Mouse (Mus musculus): ENCODE results near the gene Hormad1. TPM values are rescaled to one million over a fixed set of nuclear protein-coding genes. Genes with fewer than 3 reads are reported as not detected.

Gene Hormad1
- 24.3 and 24.5 TPM in 2 replicates for total RNA-seq (2012; rRNA removed)

- in situ Hi-C loops (cut with MboI; ENCODE audit: low sequenced_read_pairs in 2 of 2, unreplicated experiment in 2 of 2), result no loop called here
- peak; percentile 30 for DNase-seq (ENCODE audit: low read depth, low spot score)
Measured at GRCm38 (mm10) chr3:95559437-95559836, at the start of gene Hormad1. Gene Hormad1 (plus strand): TSS chr3:95559677.

GRCm38 (mm10) chr3:95511611-95512180 lies 47.8 kb upstream of the Hormad1 start:
- no peaks in the 10 kb centered on the region for H3K9me3 ChIP-seq (ENCODE audit: control insufficient read depth, insufficient read depth, low read depth, low read length)
- H3K36me3 ChIP-seq (ENCODE audit: control insufficient read depth, insufficient read depth, low read length, poor library complexity, severe bottlenecking), result no peaks in the 10 kb centered on the region
- no peaks in the 10 kb centered on the region for H3K4me1 ChIP-seq (ENCODE audit: control insufficient read depth in 2 of 2, insufficient read depth in 2 of 2, low read length in 2 of 2, poor library complexity in 1 of 2)
- H3K4me3 ChIP-seq (ENCODE audit: insufficient read depth in 1 of 2, low read depth in 1 of 2, low read length in 2 of 2, poor library complexity in 1 of 2, severe bottlenecking in 1 of 2), result no peak overlapping the region
- DNase-seq (ENCODE audit: low read depth, low spot score), result no peak
- in situ Hi-C loops (cut with MboI; ENCODE audit: low sequenced_read_pairs in 2 of 2, unreplicated experiment in 2 of 2), result no loop called here
- H3K27ac ChIP-seq (ENCODE audit: insufficient read depth, low read depth, low read length, poor library complexity, severe bottlenecking), result no peak overlapping the region
- TF ChIP-seq CHD2 (IDR thresholded peaks at IDR 0.05; ENCODE audit: low read depth, low read length) (no peak), MAFK (IDR thresholded peaks at IDR 0.05; ENCODE audit: insufficient read depth, low read depth, low read length) (no peak), ZNF384 (IDR thresholded peaks at IDR 0.05; ENCODE audit: low read depth, low read length) (peak; percentile 90)
- no peak overlapping the region for H3K9ac ChIP-seq (ENCODE audit: insufficient read depth, low read depth, low read length, poor library complexity, severe bottlenecking)

More at GRCm38 (mm10) chr3:95559437-95559836, at the start of gene Hormad1:
- Histone ChIP-seq H3K9me3 (ENCODE audit: control insufficient read depth, insufficient read depth, low read depth, low read length) (no peaks in the 10 kb centered on the region), H3K4me1 (ENCODE audit: control insufficient read depth in 2 of 2, insufficient read depth in 2 of 2, low read length in 2 of 2, poor library complexity in 1 of 2) (no peaks in the 10 kb centered on the region), H3K9ac (ENCODE audit: insufficient read depth, low read depth, low read length, poor library complexity, severe bottlenecking) (peak within 1 kb of the TSS; percentile 23; the same call in 1 of the 2 replicates), H3K36me3 (ENCODE audit: control insufficient read depth, insufficient read depth, low read length, poor library complexity, severe bottlenecking) (no peaks in the 10 kb centered on the region), H3K27ac (ENCODE audit: insufficient read depth, low read depth, low read length, poor library complexity, severe bottlenecking) (no peak within 1 kb of the TSS), H3K4me3 (ENCODE audit: insufficient read depth in 1 of 2, low read depth in 1 of 2, low read length in 2 of 2, poor library complexity in 1 of 2, severe bottlenecking in 1 of 2) (peak within 1 kb of the TSS; percentile 36 to 46)
- TF ChIP-seq CHD2 (IDR thresholded peaks at IDR 0.05; ENCODE audit: low read depth, low read length) (no peak), MAFK (IDR thresholded peaks at IDR 0.05; ENCODE audit: insufficient read depth, low read depth, low read length) (no peak), HCFC1 (IDR thresholded peaks at IDR 0.05; ENCODE audit: borderline replicate concordance, insufficient read depth, low read length) (no peak), ZNF384 (IDR thresholded peaks at IDR 0.05; ENCODE audit: low read depth, low read length) (no peak), ZC3H11A (IDR thresholded peaks at IDR 0.05; ENCODE audit: borderline replicate concordance, low read depth, low read length) (no peak)

- no peak overlapping the region for H3K9ac ChIP-seq (ENCODE audit: insufficient read depth, low read depth, low read length, poor library complexity, severe bottlenecking)
- no peaks in the 10 kb centered on the region for H3K9me3 ChIP-seq (ENCODE audit: control insufficient read depth, insufficient read depth, low read depth, low read length)
- H3K36me3 ChIP-seq (ENCODE audit: control insufficient read depth, insufficient read depth, low read length, poor library complexity, severe bottlenecking), result no peaks in the 10 kb centered on the region
- no peak overlapping the region for H3K27ac ChIP-seq (ENCODE audit: insufficient read depth, low read depth, low read length, poor library complexity, severe bottlenecking)
- no peak for DNase-seq (ENCODE audit: low read depth, low spot score)
- TF ChIP-seq HCFC1 (IDR thresholded peaks at IDR 0.05; ENCODE audit: borderline replicate concordance, insufficient read depth, low read length) (no peak), MAFK (IDR thresholded peaks at IDR 0.05; ENCODE audit: insufficient read depth, low read depth, low read length) (no peak), ZC3H11A (IDR thresholded peaks at IDR 0.05; ENCODE audit: borderline replicate concordance, low read depth, low read length) (no peak), CHD2 (IDR thresholded peaks at IDR 0.05; ENCODE audit: low read depth, low read length) (no peak), ZNF384 (IDR thresholded peaks at IDR 0.05; ENCODE audit: low read depth, low read length) (no peak)
- in situ Hi-C loops (cut with MboI; ENCODE audit: low sequenced_read_pairs in 2 of 2, unreplicated experiment in 2 of 2), result no loop called here
- H3K4me1 ChIP-seq (ENCODE audit: control insufficient read depth in 2 of 2, insufficient read depth in 2 of 2, low read length in 2 of 2, poor library complexity in 1 of 2), result peaks cover 6 to 10% of the 10 kb centered on the region in 2 experiments; a peak in 2 of 4 replicates
- H3K4me3 ChIP-seq (ENCODE audit: insufficient read depth in 1 of 2, low read depth in 1 of 2, low read length in 2 of 2, poor library complexity in 1 of 2, severe bottlenecking in 1 of 2), result no peak overlapping the region
Measured at GRCm38 (mm10) chr3:95516614-95517041, 42.8 kb upstream of the Hormad1 start.

GRCm38 (mm10) chr3:95517493-95517898 lies 42.0 kb upstream of the Hormad1 start:
- TF ChIP-seq ZC3H11A (IDR thresholded peaks at IDR 0.05; ENCODE audit: borderline replicate concordance, low read depth, low read length) (peak; percentile 70), MAFK (IDR thresholded peaks at IDR 0.05; ENCODE audit: insufficient read depth, low read depth, low read length) (no peak)
- peaks cover 8 to 13% of the 10 kb centered on the region in 2 experiments; a peak in 2 of 4 replicates for H3K4me1 ChIP-seq (ENCODE audit: control insufficient read depth in 2 of 2, insufficient read depth in 2 of 2, low read length in 2 of 2, poor library complexity in 1 of 2)
- no peaks in the 10 kb centered on the region for H3K9me3 ChIP-seq (ENCODE audit: control insufficient read depth, insufficient read depth, low read depth, low read length)
- no peak overlapping the region for H3K4me3 ChIP-seq (ENCODE audit: insufficient read depth in 1 of 2, low read depth in 1 of 2, low read length in 2 of 2, poor library complexity in 1 of 2, severe bottlenecking in 1 of 2)
- in situ Hi-C loops (cut with MboI; ENCODE audit: low sequenced_read_pairs in 2 of 2, unreplicated experiment in 2 of 2), result no loop called here
- no peak overlapping the region for H3K27ac ChIP-seq (ENCODE audit: insufficient read depth, low read depth, low read length, poor library complexity, severe bottlenecking)
- H3K9ac ChIP-seq (ENCODE audit: insufficient read depth, low read depth, low read length, poor library complexity, severe bottlenecking), result no peak overlapping the region
- DNase-seq (ENCODE audit: low read depth, low spot score), result peak; percentile 56
- H3K36me3 ChIP-seq (ENCODE audit: control insufficient read depth, insufficient read depth, low read length, poor library complexity, severe bottlenecking), result no peaks in the 10 kb centered on the region

GRCm38 (mm10) chr3:95518891-95519290 lies 40.6 kb upstream of the Hormad1 start:
- no peak overlapping the region for H3K9ac ChIP-seq (ENCODE audit: insufficient read depth, low read depth, low read length, poor library complexity, severe bottlenecking)
- in situ Hi-C loops (cut with MboI; ENCODE audit: low sequenced_read_pairs in 2 of 2, unreplicated experiment in 2 of 2), result no loop called here
- H3K4me3 ChIP-seq (ENCODE audit: insufficient read depth in 1 of 2, low read depth in 1 of 2, low read length in 2 of 2, poor library complexity in 1 of 2, severe bottlenecking in 1 of 2), result no peak overlapping the region
- TF ChIP-seq MAFK (IDR thresholded peaks at IDR 0.05; ENCODE audit: insufficient read depth, low read depth, low read length) (no peak), ZC3H11A (IDR thresholded peaks at IDR 0.05; ENCODE audit: borderline replicate concordance, low read depth, low read length) (no peak), HCFC1 (IDR thresholded peaks at IDR 0.05; ENCODE audit: borderline replicate concordance, insufficient read depth, low read length) (no peak)
- H3K9me3 ChIP-seq (ENCODE audit: control insufficient read depth, insufficient read depth, low read depth, low read length), result no peaks in the 10 kb centered on the region
- H3K27ac ChIP-seq (ENCODE audit: insufficient read depth, low read depth, low read length, poor library complexity, severe bottlenecking), result no peak overlapping the region
- DNase-seq (ENCODE audit: low read depth, low spot score), result no peak
- H3K4me1 ChIP-seq (ENCODE audit: control insufficient read depth in 2 of 2, insufficient read depth in 2 of 2, low read length in 2 of 2, poor library complexity in 1 of 2), result peaks cover 9 to 13% of the 10 kb centered on the region in 2 experiments; a peak in 2 of 4 replicates
- H3K36me3 ChIP-seq (ENCODE audit: control insufficient read depth, insufficient read depth, low read length, poor library complexity, severe bottlenecking), result no peaks in the 10 kb centered on the region

Data from ES-E14 (cell line).